Mouse (Mus musculus) midbrain, postnatal 0 days (tissue): ENCODE data around the gene Adamts17. TPM values are rescaled to one million over a fixed set of nuclear protein-coding genes. Genes with fewer than 3 reads are reported as not detected.

Experiments
- ATAC-seq: fragments of 200-750 bp; cut with Nextera tagmentation; 2 replicates; pipeline ENCODE4 v1.8.0; 2017; ENCODE audit warnings: moderate number of reproducible peaks, mild to moderate bottlenecking, moderate TSS enrichment, moderate library complexity; ENCODE audit not compliant: low FRiP score
- DNase-seq: peaks from one replicate; pipeline ENCODE4 v3.0.0-alpha.2; 2015; ENCODE audit warnings: low spot score
- H3K27ac ChIP-seq: fragments of 300-500 bp; sonication (generic); 2 replicates; pipeline ENCODE4 v1.5.1; 2014; ENCODE audit warnings: low read depth, mild to moderate bottlenecking, low read length, mixed read lengths
- H3K27me3 ChIP-seq: fragments of 300-500 bp; sonication (generic); 2 replicates; pipeline ENCODE4 v1.6.1; 2014; ENCODE audit warnings: low read length, control low read depth, mixed read lengths; ENCODE audit not compliant: insufficient read depth
- H3K36me3 ChIP-seq: fragments of 300-500 bp; sonication (generic); 2 replicates; pipeline ENCODE4 v1.6.1; 2014; ENCODE audit warnings: low read length, control low read depth, mixed read lengths; ENCODE audit not compliant: insufficient read depth
- H3K4me1 ChIP-seq: fragments of 300-500 bp; sonication (generic); 2 replicates; pipeline ENCODE4 v1.6.1; 2014; ENCODE audit warnings: mild to moderate bottlenecking, control low read depth, antibody characterized with exemption, low read length, mixed read lengths; ENCODE audit not compliant: insufficient read depth
- H3K4me2 ChIP-seq: fragments of 300-500 bp; sonication (generic); 2 replicates; pipeline ENCODE4 v1.6.1; 2014; ENCODE audit warnings: low read depth, mild to moderate bottlenecking, low read length, mixed read lengths; ENCODE audit not compliant: poor library complexity, severe bottlenecking
- H3K4me3 ChIP-seq: fragments of 300-500 bp; sonication (generic); 2 replicates; pipeline ENCODE4 v1.5.1; 2014; ENCODE audit warnings: low read depth, mild to moderate bottlenecking, low read length, moderate library complexity
- H3K9ac ChIP-seq: fragments of 300-500 bp; sonication (generic); replicated peaks from 2 replicates; pipeline ENCODE4 v1.6.1; 2014; ENCODE audit warnings: mild to moderate bottlenecking, low read length, moderate library complexity, mixed read lengths; ENCODE audit not compliant: poor library complexity, severe bottlenecking
- H3K9me3 ChIP-seq: fragments of 300-500 bp; sonication (generic); 2 replicates; pipeline ENCODE4 v1.6.1; 2016; ENCODE audit warnings: low read length, control low read depth
- CTCF ChIP-seq: IDR thresholded peaks from 2 replicates; pipeline ENCODE4 v1.5.1; 2016; ENCODE audit warnings: antibody characterized with exemption, mild to moderate bottlenecking
- WGBS: fragments of 180-500 bp; shearing (Covaris S2); extraction: QIAGEN DNeasy Blood & Tissue Kit; methylation state at CpG from one replicate; pipeline ENCODE4 v1.1.7; 2014; 5-methylcytosine and 5-hydroxymethylcytosine counted together
- polyA plus RNA-seq: library from polyadenylated mRNA; unstranded; fragments of >200 nt; fragmentation: Nextera tagmentation; extraction: Ambion mirVana; gene quantifications from 2 replicates; pipeline ENCODE4 v1.2.1, GENCODE M21; 2015
- total RNA-seq: library from RNA; depleted of rRNA; stranded (reverse); fragments of >200 nt; gene quantifications from 2 replicates; pipeline ENCODE4 v1.2.3, GENCODE M21; 2014

The Adamts17 gene
- total and polyA plus RNA-seq, 2 experiments from 2014 or later = 3.2 to 13.0 TPM

DNA sequence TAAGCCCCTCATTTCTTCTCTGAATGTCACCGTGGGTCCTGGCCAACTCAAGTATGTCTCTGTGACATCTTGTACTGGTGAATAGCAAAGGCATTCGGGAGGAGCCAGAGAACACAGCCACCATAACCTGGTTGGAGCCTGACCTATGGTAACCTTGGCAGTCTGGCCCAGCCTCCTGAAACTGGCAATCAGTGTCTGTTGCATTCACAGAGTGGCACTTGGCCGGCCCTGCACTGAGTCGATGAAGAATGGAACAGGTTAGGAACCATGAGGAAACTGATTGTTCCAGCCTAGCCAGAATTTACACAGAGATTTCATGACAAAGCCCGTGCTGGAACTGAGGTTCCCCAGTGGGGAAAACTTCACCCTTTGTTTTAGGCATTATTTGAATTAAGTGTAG lies 38.8 kb upstream of the Adamts17 start:
- Histone ChIP-seq H3K4me1 (no peaks in the 10 kb centered on the region), H3K9ac (no peak overlapping the region), H3K27me3 (no peaks in the 10 kb centered on the region), H3K27ac (no peak overlapping the region), H3K4me3 (no peak overlapping the region), H3K9me3 (no peaks in the 10 kb centered on the region), H3K4me2 (no peak overlapping the region), H3K36me3 (no peaks in the 10 kb centered on the region)
- ATAC-seq = no peak
- no peak for TF ChIP-seq CTCF
- DNase-seq = no peak
- 71% methylated on average over 5 of the region's 5 CpGs for WGBS

DNA sequence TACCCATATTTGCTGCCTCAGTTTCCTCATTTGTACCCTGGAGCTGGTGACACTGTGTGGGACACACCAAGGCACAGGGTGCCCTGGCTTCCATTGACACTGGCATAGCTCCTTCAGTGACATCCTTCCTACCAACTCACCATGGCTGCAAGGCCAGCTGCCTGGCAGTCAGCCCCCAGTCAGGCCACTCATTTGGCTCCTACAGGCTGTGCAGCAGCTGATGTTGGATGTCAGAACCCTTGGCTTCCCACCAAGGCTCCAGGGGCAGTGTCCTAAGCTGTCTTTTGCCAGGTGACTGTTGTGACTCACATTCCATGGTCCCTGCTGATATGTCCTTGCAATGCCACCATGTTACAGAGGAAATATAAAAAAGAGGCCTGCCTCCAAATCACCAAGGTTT lies 37.8 kb upstream of the Adamts17 start:
- Histone ChIP-seq H3K27me3 (no peaks in the 10 kb centered on the region), H3K27ac (no peak overlapping the region), H3K4me2 (no peak overlapping the region), H3K4me1 (no peaks in the 10 kb centered on the region), H3K4me3 (no peak overlapping the region), H3K9ac (no peak overlapping the region), H3K9me3 (no peaks in the 10 kb centered on the region), H3K36me3 (no peaks in the 10 kb centered on the region)
- DNase-seq (peak; percentile 30), ATAC-seq (0 out of 2 replicates have a peak, but pooled peaks have one; percentile 38)
- TF ChIP-seq CTCF = no peak

DNA sequence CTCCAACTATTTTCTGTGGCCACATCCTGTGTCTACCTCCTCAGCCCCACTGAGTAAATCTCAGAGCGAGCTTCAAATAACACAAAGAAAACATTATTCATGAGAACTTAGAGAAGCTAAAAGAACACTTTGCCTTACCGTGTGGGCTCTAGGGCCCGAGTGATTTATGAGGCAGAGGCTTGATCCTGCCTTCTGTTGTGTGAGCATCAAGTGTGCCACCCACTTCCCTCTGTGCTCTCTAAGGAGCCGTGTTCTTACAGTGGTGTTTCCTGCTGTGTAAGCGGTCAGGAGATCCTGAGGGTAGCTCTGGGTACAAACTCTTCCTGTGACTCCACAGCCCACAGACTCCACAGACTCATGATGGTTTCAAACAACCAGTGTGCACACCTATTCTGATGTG lies 35.7 kb upstream of the Adamts17 start:
- no peak for DNase-seq
- no peak overlapping the region for H3K4me3 ChIP-seq
- no peaks in the 10 kb centered on the region for H3K9me3 ChIP-seq
- no peak overlapping the region for H3K9ac ChIP-seq
- no peak overlapping the region for H3K27ac ChIP-seq
- H3K36me3 ChIP-seq = no peaks in the 10 kb centered on the region
- H3K27me3 ChIP-seq = no peaks in the 10 kb centered on the region
- H3K4me2 ChIP-seq = no peak overlapping the region
- H3K4me1 ChIP-seq = no peaks in the 10 kb centered on the region
- no peak for ATAC-seq
- 50% methylated on average over 5 of the region's 5 CpGs for WGBS
- no peak for TF ChIP-seq CTCF

DNA sequence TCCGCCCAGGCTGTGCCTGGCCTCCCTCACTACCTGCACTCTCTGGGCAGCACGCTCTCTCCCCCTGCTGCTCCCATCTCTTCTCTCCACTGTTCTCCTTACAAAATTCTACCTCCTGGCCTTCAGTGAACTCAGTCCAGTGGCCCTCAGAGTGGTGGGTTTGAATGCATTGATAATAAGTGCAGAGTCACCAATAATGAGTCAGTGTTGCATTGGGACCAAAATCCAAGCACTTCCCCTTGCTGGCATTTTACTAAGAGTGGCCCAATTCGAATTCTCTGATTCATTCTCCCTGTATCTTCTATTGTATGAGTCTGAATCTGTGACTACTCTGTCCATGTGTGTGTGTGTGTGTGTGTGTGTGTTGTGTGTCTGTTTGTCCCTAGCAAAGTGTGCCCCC lies 32.7 kb upstream of the Adamts17 start:
- TF ChIP-seq CTCF = no peak
- DNase-seq (no peak), ATAC-seq (no peak)
- H3K27ac ChIP-seq = no peak overlapping the region
- H3K4me1 ChIP-seq = no peaks in the 10 kb centered on the region
- 74% methylated on average over 3 of the region's 3 CpGs for WGBS
- no peak overlapping the region for H3K4me2 ChIP-seq
- H3K36me3 ChIP-seq = no peaks in the 10 kb centered on the region
- H3K27me3 ChIP-seq = no peaks in the 10 kb centered on the region
- H3K9me3 ChIP-seq = no peaks in the 10 kb centered on the region
- H3K9ac ChIP-seq = no peak overlapping the region
- H3K4me3 ChIP-seq = no peak overlapping the region

DNA sequence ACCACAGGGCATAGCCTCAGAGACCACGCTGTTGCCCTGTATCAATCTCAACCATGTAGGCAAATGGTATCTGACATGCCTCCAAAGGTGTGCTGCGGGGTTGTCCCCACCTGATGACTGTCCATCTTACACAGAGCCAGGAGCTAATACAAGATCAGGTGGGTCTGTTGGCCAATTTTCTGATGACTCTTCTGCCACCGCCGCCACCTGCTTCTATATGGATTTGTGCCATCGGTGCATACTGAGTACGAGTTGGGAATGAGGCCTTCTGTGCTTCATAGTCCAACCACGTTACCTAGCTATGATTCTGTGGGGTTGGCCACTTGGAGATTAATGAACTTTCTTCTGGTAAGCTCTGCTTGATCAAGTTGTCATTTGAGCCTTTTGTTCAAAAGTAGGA lies 29.1 kb upstream of the Adamts17 start:
- no peak overlapping the region for H3K4me2 ChIP-seq
- no peak for DNase-seq
- no peak overlapping the region for H3K27ac ChIP-seq
- H3K36me3 ChIP-seq = no peaks in the 10 kb centered on the region
- ATAC-seq = no peak
- TF ChIP-seq CTCF = no peak
- H3K9me3 ChIP-seq = no peaks in the 10 kb centered on the region
- 89% methylated on average over 7 of the region's 7 CpGs for WGBS
- H3K9ac ChIP-seq = no peak overlapping the region
- no peak overlapping the region for H3K4me3 ChIP-seq
- H3K4me1 ChIP-seq = no peaks in the 10 kb centered on the region
- no peaks in the 10 kb centered on the region for H3K27me3 ChIP-seq

DNA sequence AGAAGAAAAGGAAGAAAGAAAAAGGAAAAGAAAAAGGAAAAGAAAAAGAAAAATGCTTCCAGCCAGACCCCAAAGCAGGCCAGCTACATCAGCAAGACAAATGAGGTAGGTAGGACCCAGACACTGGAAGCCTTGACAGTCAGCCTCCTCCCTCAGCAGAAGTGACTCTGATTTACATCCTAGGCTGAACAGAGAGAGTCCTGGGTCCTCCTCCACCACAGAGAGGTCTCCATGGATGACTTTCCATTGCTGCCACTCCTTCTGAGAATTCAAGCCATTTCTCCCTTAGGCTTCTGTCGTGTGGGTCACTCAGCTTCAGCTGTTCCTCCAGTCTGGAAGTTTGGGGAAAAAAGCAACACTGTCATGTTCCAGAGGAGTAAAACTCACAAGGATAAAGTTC lies 28.2 kb upstream of the Adamts17 start:
- no peak for TF ChIP-seq CTCF
- DNase-seq = no peak
- no peaks in the 10 kb centered on the region for H3K4me1 ChIP-seq
- H3K4me3 ChIP-seq = no peak overlapping the region
- H3K36me3 ChIP-seq = no peaks in the 10 kb centered on the region
- no peaks in the 10 kb centered on the region for H3K27me3 ChIP-seq
- 81% methylated on average over 1 of the region's 1 CpGs for WGBS
- no peak for ATAC-seq
- H3K9me3 ChIP-seq = no peaks in the 10 kb centered on the region
- no peak overlapping the region for H3K27ac ChIP-seq
- H3K9ac ChIP-seq = no peak overlapping the region
- no peak overlapping the region for H3K4me2 ChIP-seq

DNA sequence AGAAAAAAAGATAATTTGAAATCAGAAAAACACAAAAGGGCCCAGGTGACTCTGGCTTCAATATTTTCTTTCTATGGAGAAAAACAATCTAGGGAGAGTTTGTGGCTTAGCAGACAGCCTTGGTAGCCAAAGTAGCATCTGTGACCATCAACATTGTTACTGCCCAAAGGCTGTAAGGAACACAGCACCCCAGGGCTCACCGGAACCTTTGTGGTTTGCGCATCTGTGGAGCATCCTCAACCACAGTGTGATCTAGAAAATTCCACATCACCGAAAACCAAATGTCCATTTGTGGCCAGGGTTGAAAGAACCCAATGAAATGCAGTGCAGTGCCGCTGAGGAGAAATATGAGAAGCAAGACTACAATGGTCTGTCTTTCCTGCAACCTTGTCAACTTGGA lies 27.2 kb upstream of the Adamts17 start:
- Histone ChIP-seq H3K27me3 (no peaks in the 10 kb centered on the region), H3K4me2 (no peak overlapping the region), H3K36me3 (no peaks in the 10 kb centered on the region), H3K4me3 (no peak overlapping the region), H3K4me1 (no peaks in the 10 kb centered on the region), H3K9ac (no peak overlapping the region), H3K27ac (no peak overlapping the region), H3K9me3 (no peaks in the 10 kb centered on the region)
- 92% methylated on average over 4 of the region's 4 CpGs for WGBS
- DNase-seq (no peak), ATAC-seq (no peak)
- TF ChIP-seq CTCF = no peak
